Mouse (Mus musculus) erythroblast, embryonic 14.5 days (primary cell): ENCODE results near the gene Arhgef3.

Source experiments
- GATA1 ChIP-seq: IDR thresholded peaks from 2 replicates; pipeline ENCODE4 v1.6.1; 2012; ENCODE audit warnings: low read length, inconsistent platforms, mixed read lengths
- TAL1 ChIP-seq: IDR thresholded peaks from 3 replicates; pipeline ENCODE4 v1.6.1; 2012; ENCODE audit warnings: low read length, inconsistent platforms, mixed read lengths

DNA sequence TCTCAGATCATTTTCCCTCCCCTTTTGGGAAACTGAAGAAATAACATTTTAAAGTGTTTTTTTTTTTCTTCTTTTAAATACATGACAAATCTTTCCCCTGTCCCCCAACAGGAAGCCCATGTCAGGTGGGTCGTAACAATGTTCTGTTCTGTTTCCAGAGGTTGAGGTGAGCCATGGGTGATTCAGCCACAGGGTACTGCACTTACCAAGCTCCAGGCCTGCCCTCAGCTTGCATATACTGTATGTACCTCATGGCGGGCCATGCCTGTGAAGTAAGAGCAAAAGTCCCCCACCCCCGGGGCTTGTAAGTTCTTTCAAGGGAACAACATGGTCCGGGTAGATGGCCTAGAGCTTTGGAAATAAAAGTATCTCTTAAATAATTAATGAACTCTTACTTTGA lies 188.6 kb downstream of the Arhgef3 start:
- TF ChIP-seq GATA1 (no peak), TAL1 (no peak)
